Mouse (Mus musculus): Measurements from ENCODE around the gene Plpp4.

Plpp4 gene

GRCm38 (mm10) chr7:129303356-129303755 lies 46.5 kb downstream of the Plpp4 start:
- no peak for DNase-seq (ENCODE audit: low spot score)

- no peak for DNase-seq (ENCODE audit: low spot score)
Observed at GRCm38 (mm10) chr7:129307042-129307825, 50.4 kb downstream of the Plpp4 start.

GRCm38 (mm10) chr7:129308661-129309060 lies 51.8 kb downstream of the Plpp4 start:
- no peak for DNase-seq (ENCODE audit: low spot score)

GRCm38 (mm10) chr7:129312521-129312920 lies 55.7 kb downstream of the Plpp4 start:
- no peak for DNase-seq (ENCODE audit: low spot score)

GRCm38 (mm10) chr7:129313969-129314368 lies 57.1 kb downstream of the Plpp4 start:
- DNase-seq (ENCODE audit: low spot score) = no peak

- DNase-seq (ENCODE audit: low spot score) = no peak
Observed at GRCm38 (mm10) chr7:129340096-129340495, 83.3 kb downstream of the Plpp4 start.

- DNase-seq (ENCODE audit: low spot score) = no peak
Observed at GRCm38 (mm10) chr7:129355561-129355960, 98.7 kb downstream of the Plpp4 start.

- no peak for DNase-seq (ENCODE audit: low spot score)
Observed at GRCm38 (mm10) chr7:129375306-129375705, 118.5 kb downstream of the Plpp4 start.

GRCm38 (mm10) chr7:129385149-129385548 lies 128.3 kb downstream of the Plpp4 start:
- DNase-seq (ENCODE audit: low spot score) = no peak

- no peak for DNase-seq (ENCODE audit: low spot score)
Observed at GRCm38 (mm10) chr7:129392835-129393489, 136.1 kb downstream of the Plpp4 start.

GRCm38 (mm10) chr7:129396561-129396960 lies 139.7 kb downstream of the Plpp4 start:
- no peak for DNase-seq (ENCODE audit: low spot score)

- DNase-seq (ENCODE audit: low spot score) = no peak
Observed at GRCm38 (mm10) chr7:129399071-129399470, 142.2 kb downstream of the Plpp4 start.

GRCm38 (mm10) chr7:129402695-129403364 lies 146.0 kb downstream of the Plpp4 start:
- no peak for DNase-seq (ENCODE audit: low spot score)

- no peak for DNase-seq (ENCODE audit: low spot score)
Observed at GRCm38 (mm10) chr7:129406069-129406468, 149.2 kb downstream of the Plpp4 start.

- no peak for DNase-seq (ENCODE audit: low spot score)
Observed at GRCm38 (mm10) chr7:129412695-129413094, 155.9 kb downstream of the Plpp4 start.

GRCm38 (mm10) chr7:129415179-129415578 lies 158.3 kb downstream of the Plpp4 start:
- DNase-seq (ENCODE audit: low spot score) = no peak

GRCm38 (mm10) chr7:129421181-129421580 lies 164.3 kb downstream of the Plpp4 start:
- no peak for DNase-seq (ENCODE audit: low spot score)

GRCm38 (mm10) chr7:129425554-129425953 lies 168.7 kb downstream of the Plpp4 start:
- peak; percentile 17 for DNase-seq (ENCODE audit: low spot score)

GRCm38 (mm10) chr7:129428794-129429193 lies 172.0 kb downstream of the Plpp4 start:
- no peak for DNase-seq (ENCODE audit: low spot score)

- no peak for DNase-seq (ENCODE audit: low spot score)
Observed at GRCm38 (mm10) chr7:129429903-129430302, 173.1 kb downstream of the Plpp4 start.

Measured in urinary bladder, postnatal 25 days (tissue).